Mouse (Mus musculus) hindbrain, embryonic 11.5 days (tissue): ENCODE measurements around the gene Tns4. TPM values are rescaled to one million over a fixed set of nuclear protein-coding genes. Genes with fewer than 3 reads are reported as not detected.
A peak's percentile ranks its signal among the peaks of the same experiment; 100 is the strongest.

Experiments used
- ATAC-seq: fragments of 200-750 bp; cut with Nextera tagmentation; 2 replicates; pipeline ENCODE4 v1.8.0; 2017; ENCODE audit warnings: mild to moderate bottlenecking, moderate TSS enrichment, moderate library complexity; ENCODE audit not compliant: low FRiP score
- DNase-seq: peaks from one replicate; pipeline ENCODE4 v3.0.0-alpha.2; 2015; ENCODE audit warnings: low spot score
- H3K27ac ChIP-seq: fragments of 300-500 bp; sonication (generic); 2 replicates; pipeline ENCODE4 v1.5.1; 2014; ENCODE audit warnings: mild to moderate bottlenecking, low read depth, low read length
- H3K27me3 ChIP-seq: fragments of 300-500 bp; sonication (generic); 2 replicates; pipeline ENCODE4 v1.6.1; 2014; ENCODE audit warnings: mild to moderate bottlenecking, low read length, moderate library complexity, mixed read lengths; ENCODE audit not compliant: control insufficient read depth, insufficient read depth
- H3K36me3 ChIP-seq: fragments of 300-500 bp; sonication (generic); 2 replicates; pipeline ENCODE4 v1.6.1; 2014; ENCODE audit warnings: mild to moderate bottlenecking, low read length, moderate library complexity, mixed read lengths; ENCODE audit not compliant: control insufficient read depth, insufficient read depth
- H3K4me1 ChIP-seq: fragments of 300-500 bp; sonication (generic); replicated peaks from 2 replicates; pipeline ENCODE4 v1.6.1; 2014; ENCODE audit warnings: low read length, mixed read lengths; ENCODE audit not compliant: control insufficient read depth, insufficient read depth
- H3K4me2 ChIP-seq: fragments of 300-500 bp; sonication (generic); replicated peaks from 2 replicates; pipeline ENCODE4 v1.6.1; 2014; ENCODE audit warnings: mild to moderate bottlenecking, low read depth, low read length
- H3K4me3 ChIP-seq: fragments of 300-500 bp; sonication (generic); 2 replicates; pipeline ENCODE4 v1.5.1; 2014; ENCODE audit warnings: low read depth, low read length
- H3K9ac ChIP-seq: fragments of 300-500 bp; sonication (generic); 2 replicates; pipeline ENCODE4 v1.6.1; 2014; ENCODE audit warnings: low read depth, low read length
- H3K9me3 ChIP-seq: fragments of 300-500 bp; sonication (generic); 2 replicates; pipeline ENCODE4 v1.6.1; 2016; ENCODE audit warnings: low read length; ENCODE audit not compliant: control insufficient read depth
- WGBS: fragments of 180-500 bp; shearing (Covaris S2); extraction: QIAGEN DNeasy Blood & Tissue Kit; methylation state at CpG from one replicate; pipeline ENCODE4 v1.1.7; 2014; 5-methylcytosine and 5-hydroxymethylcytosine counted together
- polyA plus RNA-seq: library from polyadenylated mRNA; unstranded; fragments of >200 nt; fragmentation: Nextera tagmentation; extraction: Ambion mirVana; gene quantifications from 2 replicates; pipeline ENCODE4 v1.2.1, GENCODE M21; 2014

The Tns4 gene
- polyA plus RNA-seq, 1 experiment from 2014 or later = 1.1 TPM

- H3K27ac ChIP-seq = 0 out of 2 replicates have a peak overlapping the region, but pooled peaks have one; percentile 5
- H3K9me3 ChIP-seq = no peaks in the 10 kb centered on the region
- no peaks in the 10 kb centered on the region for H3K36me3 ChIP-seq
- H3K4me2 ChIP-seq = no peak overlapping the region
- ATAC-seq = peak; percentile 43; the same call in 1 of the 2 replicates
- no peaks in the 10 kb centered on the region for H3K27me3 ChIP-seq
- peaks cover 4% of the 10 kb centered on the region; the same call in 1 of the 2 replicates for H3K4me1 ChIP-seq
- WGBS = 14% methylated on average over 6 of the region's 6 CpGs
- no peak overlapping the region for H3K9ac ChIP-seq
- DNase-seq = peak; percentile 69
- no peak overlapping the region for H3K4me3 ChIP-seq
These were observed 17.2 kb downstream of the Tns4 start for GRCm38 (mm10) chr11:99071866-99072265.

- ATAC-seq (no peak), DNase-seq (no peak)
- no peak overlapping the region for H3K4me2 ChIP-seq
- no peak overlapping the region for H3K9ac ChIP-seq
- 86% methylated on average over 5 of the region's 5 CpGs for WGBS
- peaks cover 4% of the 10 kb centered on the region; the same call in 1 of the 2 replicates for H3K4me1 ChIP-seq
- H3K4me3 ChIP-seq = no peak overlapping the region
- H3K27me3 ChIP-seq = no peaks in the 10 kb centered on the region
- no peaks in the 10 kb centered on the region for H3K9me3 ChIP-seq
- no peak overlapping the region for H3K27ac ChIP-seq
- H3K36me3 ChIP-seq = no peaks in the 10 kb centered on the region
These were observed 20.7 kb downstream of the Tns4 start for GRCm38 (mm10) chr11:99068455-99068854.

GRCm38 (mm10) chr11:99067591-99067990, 21.5 kb downstream of the Tns4 start:
- no peak overlapping the region for H3K27ac ChIP-seq
- no peak for DNase-seq
- no peak for ATAC-seq
- H3K4me3 ChIP-seq = no peak overlapping the region
- H3K4me1 ChIP-seq = peaks cover 4% of the 10 kb centered on the region; the same call in 1 of the 2 replicates
- H3K36me3 ChIP-seq = no peaks in the 10 kb centered on the region
- H3K27me3 ChIP-seq = no peaks in the 10 kb centered on the region
- no peak overlapping the region for H3K9ac ChIP-seq
- WGBS = 83% methylated on average over 8 of the region's 8 CpGs
- H3K4me2 ChIP-seq = no peak overlapping the region
- H3K9me3 ChIP-seq = no peaks in the 10 kb centered on the region

GRCm38 (mm10) chr11:99065979-99066378, 23.1 kb downstream of the Tns4 start:
- ATAC-seq = peak; percentile 47; the same call in 1 of the 2 replicates
- peak; percentile 84 for DNase-seq
- H3K9me3 ChIP-seq = no peaks in the 10 kb centered on the region
- H3K36me3 ChIP-seq = no peaks in the 10 kb centered on the region
- no peak overlapping the region for H3K9ac ChIP-seq
- H3K4me2 ChIP-seq = no peak overlapping the region
- H3K27me3 ChIP-seq = no peaks in the 10 kb centered on the region
- H3K27ac ChIP-seq = no peak overlapping the region
- H3K4me1 ChIP-seq = no peaks in the 10 kb centered on the region
- no peak overlapping the region for H3K4me3 ChIP-seq
- 37% methylated on average over 2 of the region's 2 CpGs for WGBS

- no peak overlapping the region for H3K4me3 ChIP-seq
- no peak overlapping the region for H3K9ac ChIP-seq
- H3K36me3 ChIP-seq = no peaks in the 10 kb centered on the region
- no peaks in the 10 kb centered on the region for H3K27me3 ChIP-seq
- H3K27ac ChIP-seq = no peak overlapping the region
- ATAC-seq = no peak
- no peaks in the 10 kb centered on the region for H3K9me3 ChIP-seq
- no peak for DNase-seq
- H3K4me2 ChIP-seq = no peak overlapping the region
- WGBS = 61% methylated on average over 3 of the region's 3 CpGs
- H3K4me1 ChIP-seq = no peaks in the 10 kb centered on the region
These were observed 23.8 kb downstream of the Tns4 start for GRCm38 (mm10) chr11:99065353-99065752.

GRCm38 (mm10) chr11:99063406-99064131, 25.5 kb downstream of the Tns4 start:
- Histone ChIP-seq H3K4me2 (no peak overlapping the region), H3K9ac (no peak overlapping the region), H3K9me3 (no peaks in the 10 kb centered on the region), H3K4me1 (no peaks in the 10 kb centered on the region), H3K4me3 (no peak overlapping the region), H3K27me3 (no peaks in the 10 kb centered on the region), H3K36me3 (no peaks in the 10 kb centered on the region), H3K27ac (no peak overlapping the region)
- 40% methylated on average over 8 of the region's 8 CpGs for WGBS
- ATAC-seq (no peak), DNase-seq (no peak)

- no peak for DNase-seq
- Histone ChIP-seq H3K27me3 (no peaks in the 10 kb centered on the region), H3K9me3 (no peaks in the 10 kb centered on the region), H3K4me2 (no peak overlapping the region), H3K36me3 (no peaks in the 10 kb centered on the region), H3K4me3 (no peak overlapping the region), H3K9ac (no peak overlapping the region), H3K4me1 (no peaks in the 10 kb centered on the region), H3K27ac (no peak overlapping the region)
- no peak for ATAC-seq
- WGBS = 87% methylated on average over 7 of the region's 7 CpGs
These were observed 26.4 kb downstream of the Tns4 start for GRCm38 (mm10) chr11:99062661-99063060.

- Histone ChIP-seq H3K4me1 (peaks cover under 1% of the 10 kb centered on the region; the same call in 1 of the 2 replicates), H3K9me3 (no peaks in the 10 kb centered on the region), H3K9ac (no peak overlapping the region), H3K36me3 (no peaks in the 10 kb centered on the region), H3K4me2 (no peak overlapping the region), H3K27ac (no peak overlapping the region), H3K27me3 (no peaks in the 10 kb centered on the region), H3K4me3 (no peak overlapping the region)
- no peak for DNase-seq
- 84% methylated on average over 3 of the region's 3 CpGs for WGBS
- ATAC-seq = no peak
These were observed 28.7 kb downstream of the Tns4 start for GRCm38 (mm10) chr11:99060435-99060834.
